Mouse (Mus musculus) olfactory bulb, adult 2 months (tissue): ENCODE measurements around the gene Tmem102.

ENCODE experiments used
- CTCF ChIP-seq: fragments of 200-500 bp; IDR thresholded peaks from 2 replicates; pipeline ENCODE4 v1.5.1; 2012; ENCODE audit warnings: low read depth, mild to moderate bottlenecking, low read length, moderate library complexity; ENCODE audit not compliant: insufficient read depth
- POLR2A ChIP-seq: fragments of 200-500 bp; IDR thresholded peaks from 2 replicates; pipeline ENCODE4 v1.6.1; 2012; ENCODE audit warnings: mild to moderate bottlenecking, low read depth, low read length, moderate library complexity; ENCODE audit not compliant: insufficient read depth

DNA sequence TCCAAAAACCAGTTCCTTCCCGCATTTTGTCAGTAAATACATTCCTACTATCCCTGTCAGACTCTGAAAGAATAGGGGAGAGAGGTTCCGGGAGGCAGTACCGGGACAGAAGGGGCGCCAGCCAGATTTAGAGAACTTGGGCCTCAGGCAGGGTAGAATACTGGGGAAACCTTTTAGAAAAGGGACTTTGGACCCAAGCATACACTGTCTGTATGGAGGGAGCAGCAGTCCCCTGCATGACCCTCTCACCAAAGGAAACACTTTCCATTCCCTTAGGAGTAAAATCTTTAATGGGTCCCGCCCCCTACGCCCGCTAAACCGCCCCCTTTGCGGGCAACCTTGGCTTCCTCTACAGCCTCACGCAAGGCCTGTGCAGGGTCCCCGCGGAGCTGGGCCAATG is 2.1 kb downstream of the Tmem102 start:
- TF ChIP-seq CTCF, result no peak
- TF ChIP-seq POLR2A, result no peak
